Comparison of ENCODE assay signal across 28 mouse cellular contexts in genomic region chr2:155266896-155267295, GRCm38 (mm10). TPM values are rescaled to one million over a fixed set of nuclear protein-coding genes. Genes with fewer than 3 reads are reported as not detected.
DNase-seq lines count a peak whose midpoint lies in the region; ATAC-seq and TF ChIP-seq lines count a peak whose summit lies in the region.
"Had no signal": no experiment of that assay in that cellular context is flagged by ENCODE, and none has a peak within 500 bp of the region (broad histone marks: within the 10 kb centered on the region; RNA-seq: fewer than 3 reads in every experiment).

No protein-coding gene starts in this region.

- H3K36me3 ChIP-seq in kidney, embryonic 15.5 days = no peaks in the 10 kb centered on the region
- H3K36me3 ChIP-seq in kidney, embryonic 16.5 days (ENCODE audit: insufficient read depth, low read length) = no peaks in the 10 kb centered on the region
- no peaks in the 10 kb centered on the region for H3K36me3 ChIP-seq in liver, adult 2 months (ENCODE audit: control insufficient read depth, insufficient read depth, low read length)
- H3K36me3 ChIP-seq in liver, embryonic 12.5 days = no peaks in the 10 kb centered on the region
- no peaks in the 10 kb centered on the region for H3K36me3 ChIP-seq in forebrain, embryonic 11.5 days (ENCODE audit: control insufficient read depth, insufficient read depth, low read length)
- H3K36me3 ChIP-seq: forebrain, embryonic 10.5 days; G1E; heart, embryonic 12.5 days; heart, embryonic 15.5 days had no signal

- H3K9ac ChIP-seq in kidney, embryonic 15.5 days = no peak overlapping the region
- H3K9ac ChIP-seq in kidney, embryonic 16.5 days (replicated peaks; ENCODE audit: low read length) = no peak overlapping the region
- no peak overlapping the region for H3K9ac ChIP-seq in liver, adult 2 months (ENCODE audit: low read depth, low read length)
- no peak overlapping the region for H3K9ac ChIP-seq in liver, embryonic 12.5 days
- H3K9ac ChIP-seq in forebrain, embryonic 11.5 days (ENCODE audit: low read length) = no peak overlapping the region
- H3K9ac ChIP-seq: forebrain, postnatal 0 days; heart, embryonic 12.5 days; heart, embryonic 15.5 days; hindbrain, embryonic 14.5 days had no signal

- no peaks in the 10 kb centered on the region for H3K4me1 ChIP-seq in kidney, embryonic 15.5 days
- H3K4me1 ChIP-seq in kidney, embryonic 16.5 days (ENCODE audit: insufficient read depth, low read length) = no peaks in the 10 kb centered on the region
- H3K4me1 ChIP-seq in liver, adult 2 months (ENCODE audit: control insufficient read depth, insufficient read depth, low read length) = peaks cover 3% of the 10 kb centered on the region; the same call in 1 of the 2 replicates
- no peaks in the 10 kb centered on the region for H3K4me1 ChIP-seq in liver, embryonic 12.5 days
- no peaks in the 10 kb centered on the region for H3K4me1 ChIP-seq in forebrain, embryonic 11.5 days (replicated peaks; ENCODE audit: control insufficient read depth, insufficient read depth, low read length)
- H3K4me1 ChIP-seq: forebrain, embryonic 10.5 days; heart, embryonic 12.5 days; heart, embryonic 15.5 days had no signal

- no peaks in the 10 kb centered on the region for H3K79me2 ChIP-seq in liver, adult 2 months (ENCODE audit: control insufficient read depth, insufficient read depth, low read length)

- peak; percentile 62 for DNase-seq in kidney, adult 11 months
- DNase-seq in kidney, adult 8-10 months = peak; percentile 52 to 58
- peak; percentile 95 for DNase-seq in liver, adult 2 months (ENCODE audit: extremely low read depth, low read depth, low spot score)
- peak; percentile 68 to 69 for DNase-seq in kidney, postnatal 36 days
- no peak for DNase-seq in forebrain, embryonic 11.5 days (ENCODE audit: low spot score)
- DNase-seq: adrenal gland, postnatal 10 days; adrenal gland, postnatal 36 days; B cell, adult 2 months; cerebellum, adult 18-20 months; cerebellum, adult 9-10 months; cerebellum, postnatal 14 days; forebrain, postnatal 0 days; gastrocnemius, adult 2 months; gastrocnemius, postnatal 14 days; heart, adult 18-20 months; heart, postnatal 14 days; heart, postnatal 4 days had no signal

- H3K9me3 ChIP-seq in kidney, embryonic 15.5 days (replicated peaks) = no peaks in the 10 kb centered on the region
- no peaks in the 10 kb centered on the region for H3K9me3 ChIP-seq in kidney, embryonic 16.5 days (ENCODE audit: low read length)
- H3K9me3 ChIP-seq in liver, embryonic 12.5 days (replicated peaks) = no peaks in the 10 kb centered on the region
- no peaks in the 10 kb centered on the region for H3K9me3 ChIP-seq in forebrain, embryonic 11.5 days (ENCODE audit: control insufficient read depth, low read length)
- H3K9me3 ChIP-seq: forebrain, embryonic 10.5 days; G1E had no signal

- 87% methylated on average over 5 of the region's 5 CpGs for WGBS in kidney, embryonic 15.5 days
- WGBS in kidney, embryonic 16.5 days = 71% methylated on average over 5 of the region's 5 CpGs
- WGBS in liver, adult 2 months = 25% methylated on average over 5 of the region's 5 CpGs
- WGBS in liver, embryonic 12.5 days (ENCODE audit: insufficient replicate concordance) = 67% methylated on average over 5 of the region's 5 CpGs
- WGBS in forebrain, embryonic 11.5 days = 81% methylated on average over 5 of the region's 5 CpGs

- H3K27ac ChIP-seq in kidney, embryonic 15.5 days = no peak overlapping the region
- H3K27ac ChIP-seq in kidney, embryonic 16.5 days (ENCODE audit: low read length) = no peak overlapping the region
- H3K27ac ChIP-seq in liver, adult 2 months (replicated peaks; ENCODE audit: insufficient read depth, low read depth, low read length) = no peak overlapping the region
- no peak overlapping the region for H3K27ac ChIP-seq in liver, embryonic 12.5 days
- H3K27ac ChIP-seq in forebrain, embryonic 11.5 days (ENCODE audit: low read depth, low read length) = no peak overlapping the region
- H3K27ac ChIP-seq: forebrain, embryonic 10.5 days; gastrocnemius, adult 2 months; heart, embryonic 15.5 days; hindbrain, embryonic 14.5 days had no signal

- TF ChIP-seq POLR2A in liver, adult 2 months (IDR thresholded peaks at IDR 0.05; ENCODE audit: extremely low read depth, insufficient read depth, low read length) = no peak

- TF ChIP-seq CTCF in liver, adult 2 months (IDR thresholded peaks at IDR 0.05; ENCODE audit: low read depth, low read length) = no peak

- no peak overlapping the region for H3K4me2 ChIP-seq in kidney, embryonic 15.5 days
- H3K4me2 ChIP-seq in kidney, embryonic 16.5 days (replicated peaks; ENCODE audit: low read depth, low read length) = no peak overlapping the region
- H3K4me2 ChIP-seq in liver, embryonic 12.5 days = no peak overlapping the region
- no peak overlapping the region for H3K4me2 ChIP-seq in forebrain, embryonic 11.5 days (ENCODE audit: low read depth, low read length, severe bottlenecking)
- H3K4me2 ChIP-seq: heart, embryonic 12.5 days; heart, embryonic 15.5 days; hindbrain, embryonic 14.5 days had no signal

- H3K4me3 ChIP-seq in kidney, embryonic 15.5 days (replicated peaks) = no peak overlapping the region
- H3K4me3 ChIP-seq in kidney, embryonic 16.5 days (ENCODE audit: low read length) = no peak overlapping the region
- no peak overlapping the region for H3K4me3 ChIP-seq in liver, adult 2 months (ENCODE audit: insufficient read depth, low read depth, low read length)
- H3K4me3 ChIP-seq in liver, embryonic 12.5 days = no peak overlapping the region
- H3K4me3 ChIP-seq in forebrain, embryonic 11.5 days (ENCODE audit: low read depth, low read length) = no peak overlapping the region
- H3K4me3 ChIP-seq: forebrain, embryonic 10.5 days; gastrocnemius, adult 2 months; heart, embryonic 12.5 days; heart, embryonic 15.5 days had no signal

- no peaks in the 10 kb centered on the region for H3K27me3 ChIP-seq in kidney, embryonic 15.5 days
- H3K27me3 ChIP-seq in kidney, embryonic 16.5 days (ENCODE audit: insufficient read depth, low read length) = no peaks in the 10 kb centered on the region
- no peaks in the 10 kb centered on the region for H3K27me3 ChIP-seq in liver, adult 2 months (ENCODE audit: control insufficient read depth, insufficient read depth, low read length)
- no peaks in the 10 kb centered on the region for H3K27me3 ChIP-seq in liver, embryonic 12.5 days (replicated peaks)
- no peaks in the 10 kb centered on the region for H3K27me3 ChIP-seq in forebrain, embryonic 11.5 days (ENCODE audit: control insufficient read depth, insufficient read depth, low read length)
- H3K27me3 ChIP-seq: CH12.LX; heart, embryonic 12.5 days; heart, embryonic 15.5 days; Patski had no signal

- no peak for ATAC-seq in kidney, embryonic 15.5 days (replicated peaks; ENCODE audit: low FRiP score)
- ATAC-seq in kidney, embryonic 16.5 days (ENCODE audit: low FRiP score, low TSS enrichment) = no peak
- no peak for ATAC-seq in liver, embryonic 12.5 days
- ATAC-seq in forebrain, embryonic 11.5 days (replicated peaks; ENCODE audit: low FRiP score) = no peak
- ATAC-seq: forebrain, embryonic 14.5 days; forebrain, postnatal 0 days; Patski had no signal

RNA-seq across cellular contexts. Expression of gene Map1lc3a, which starts 9.2 kb away (rescaled TPM):
- polyA plus RNA-seq in kidney, embryonic 15.5 days (2015; fragmentation: Nextera tagmentation; extraction: Ambion mirVana) = 136 and 154 TPM in 2 replicates
- 156 and 165 TPM in 2 replicates for polyA plus RNA-seq in kidney, embryonic 16.5 days (2015; fragmentation: Nextera tagmentation; extraction: Ambion mirVana)
- 26.8 and 31.8 TPM in 2 replicates for total RNA-seq in liver, adult 2 months (2014; rRNA removed)
- 87.2 and 125 TPM in 2 replicates for polyA plus RNA-seq in liver, adult 2 months (2012; rRNA removed)
- polyA plus RNA-seq in liver, embryonic 12.5 days (2016; fragmentation: Nextera tagmentation; extraction: Ambion mirVana) = 27.4 and 28.9 TPM in 2 replicates
- 129 and 148 TPM in 2 replicates for polyA plus RNA-seq in forebrain, embryonic 11.5 days (2014; fragmentation: Nextera tagmentation; extraction: Ambion mirVana)

RNA-seq across cellular contexts. Expression of gene Dynlrb1, which starts 30.6 kb away (rescaled TPM):
- polyA plus RNA-seq in kidney, embryonic 15.5 days (2015; fragmentation: Nextera tagmentation; extraction: Ambion mirVana) = 371 and 388 TPM in 2 replicates
- 391 and 404 TPM in 2 replicates for polyA plus RNA-seq in kidney, embryonic 16.5 days (2015; fragmentation: Nextera tagmentation; extraction: Ambion mirVana)
- total RNA-seq in liver, adult 2 months (2014; rRNA removed) = 104 and 124 TPM in 2 replicates
- polyA plus RNA-seq in liver, adult 2 months (2012; rRNA removed) = 141 and 163 TPM in 2 replicates
- 152 and 160 TPM in 2 replicates for polyA plus RNA-seq in liver, embryonic 12.5 days (2016; fragmentation: Nextera tagmentation; extraction: Ambion mirVana)
- polyA plus RNA-seq in forebrain, embryonic 11.5 days (2014; fragmentation: Nextera tagmentation; extraction: Ambion mirVana) = 460 and 463 TPM in 2 replicates
